Mouse (Mus musculus): Measurements from ENCODE around the gene Prepl.

The Prepl gene

GRCm38 (mm10) chr17:85071088-85071775 is 18.8 kb downstream of the Prepl start:
- no peak for DNase-seq (ENCODE audit: low spot score in 2 of 2)

DNA sequence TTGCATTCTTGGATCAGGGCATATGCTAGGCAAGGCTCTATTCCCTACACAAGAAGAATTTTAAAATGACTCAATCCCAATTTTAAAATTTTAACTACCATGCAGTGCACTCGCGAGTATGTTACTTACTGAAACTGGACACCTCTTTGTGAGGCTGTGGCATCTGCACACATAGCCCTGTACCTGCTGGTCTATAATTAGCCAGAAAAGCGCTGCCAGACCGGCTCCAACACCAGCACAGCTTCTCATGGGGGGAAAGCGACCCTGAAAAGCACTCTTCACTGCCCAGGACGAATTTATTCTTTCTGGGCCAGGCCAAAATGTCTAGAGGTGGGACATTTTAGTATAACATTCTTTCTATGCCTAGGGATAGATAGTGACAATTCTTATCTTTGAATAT is 19.4 kb downstream of the Prepl start:
- DNase-seq (ENCODE audit: low spot score in 2 of 2) = no peak

- DNase-seq (ENCODE audit: low spot score in 2 of 2) = no peak
Measured at GRCm38 (mm10) chr17:85067331-85067730, 22.7 kb downstream of the Prepl start.

DNA sequence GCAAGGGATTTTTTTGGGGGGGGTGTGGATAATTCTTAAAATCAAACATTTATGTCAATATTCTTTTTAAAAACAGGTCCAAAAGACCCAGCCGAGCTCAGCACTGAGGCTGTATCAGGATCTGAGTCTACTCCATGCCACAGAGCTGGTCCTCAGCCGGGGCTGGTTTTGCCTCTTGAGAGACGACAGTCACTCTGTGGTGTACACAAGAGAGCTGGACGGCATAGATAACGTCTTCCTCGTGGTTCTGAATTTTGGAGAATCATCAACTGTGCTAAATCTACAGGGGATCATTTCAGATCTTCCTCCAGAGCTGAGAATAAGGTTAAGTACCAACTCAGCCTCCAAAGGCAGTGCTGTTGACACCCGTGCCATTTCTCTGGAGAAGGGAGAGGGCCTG is 26.5 kb downstream of the Prepl start:
- no peak for DNase-seq (ENCODE audit: low spot score in 2 of 2)

- DNase-seq (ENCODE audit: low spot score in 2 of 2) = no peak
Measured at GRCm38 (mm10) chr17:85059136-85059535, 30.9 kb downstream of the Prepl start.

DNA sequence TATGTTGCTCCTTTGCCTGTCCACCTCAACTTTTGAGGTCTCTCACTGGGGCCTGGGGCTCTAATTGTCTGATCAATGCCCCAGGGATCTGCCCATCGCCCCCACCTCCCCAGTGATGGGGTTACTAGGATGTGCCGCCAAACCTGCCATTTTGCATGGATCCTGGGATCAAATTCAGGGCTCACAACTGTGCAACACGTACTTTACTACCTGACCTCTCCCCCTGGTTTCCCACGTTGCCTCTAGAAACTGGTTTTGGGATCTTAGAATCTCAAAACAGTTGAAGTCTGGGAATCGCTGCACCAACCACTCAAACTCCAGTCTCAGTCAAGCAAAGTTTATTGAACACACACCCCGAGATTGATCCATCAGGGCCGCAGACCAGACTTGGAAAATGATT is 31.8 kb downstream of the Prepl start:
- DNase-seq (ENCODE audit: low spot score in 2 of 2) = no peak

DNA sequence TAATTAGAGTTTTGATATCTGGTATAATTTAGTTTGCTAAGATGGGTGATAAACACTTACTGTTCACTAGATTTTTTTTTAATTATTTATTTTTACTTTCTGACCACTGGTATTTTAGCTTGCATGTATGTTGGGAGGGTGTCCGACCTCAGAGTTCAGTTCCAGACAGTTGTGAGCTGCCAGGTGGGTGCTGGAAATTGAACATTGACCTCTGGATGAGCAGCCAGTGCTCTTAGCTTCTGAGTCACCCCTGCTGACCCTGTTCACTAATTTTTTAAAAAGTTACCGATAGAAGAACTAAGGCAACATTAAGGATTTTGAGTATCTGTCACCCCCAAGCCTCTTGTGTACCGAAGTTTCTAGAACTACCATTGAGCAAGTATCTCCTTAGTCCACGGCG is 41.7 kb downstream of the Prepl start:
- no peak for DNase-seq (ENCODE audit: low spot score in 2 of 2)

DNA sequence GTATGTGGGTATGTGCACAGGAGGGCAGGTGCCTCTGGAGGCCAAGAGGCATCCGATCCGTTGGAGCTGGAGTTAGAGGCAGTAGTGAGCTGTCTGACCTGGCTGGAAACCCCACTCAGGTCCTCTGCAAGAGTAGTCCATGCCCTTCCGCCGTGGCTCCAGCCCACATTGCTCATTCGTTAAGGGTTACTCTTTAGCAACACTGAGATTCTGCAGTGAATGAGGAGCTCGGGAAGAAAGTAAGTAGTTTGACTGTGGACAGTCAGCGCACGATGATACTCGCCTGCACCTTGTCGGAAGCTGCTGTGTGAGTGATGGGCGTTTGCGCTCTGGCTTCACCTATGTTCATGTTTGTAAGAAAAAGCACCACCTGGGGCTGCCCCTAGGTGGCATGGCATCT is 44.9 kb downstream of the Prepl start:
- DNase-seq (ENCODE audit: low spot score in 2 of 2) = no peak

DNA sequence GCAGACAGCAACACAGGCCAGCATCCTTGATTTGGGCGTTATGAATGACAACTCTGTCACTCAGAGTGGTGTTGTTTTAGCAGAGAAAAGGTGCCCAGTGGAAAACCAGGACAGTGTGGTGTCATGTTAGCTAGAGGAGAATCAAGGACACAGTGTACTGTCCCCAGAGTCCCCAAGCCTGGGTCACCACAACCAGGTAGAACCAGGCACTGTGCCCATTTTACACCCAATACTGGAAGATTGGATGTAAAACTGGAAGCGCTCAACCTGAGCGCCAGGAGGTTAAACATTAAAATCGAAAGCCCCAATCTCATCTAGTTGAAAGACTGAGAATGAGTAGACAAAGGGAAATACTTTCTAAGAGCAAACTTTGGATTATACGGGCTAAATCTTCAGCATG is 45.6 kb downstream of the Prepl start:
- no peak for DNase-seq (ENCODE audit: low spot score in 2 of 2)

DNA sequence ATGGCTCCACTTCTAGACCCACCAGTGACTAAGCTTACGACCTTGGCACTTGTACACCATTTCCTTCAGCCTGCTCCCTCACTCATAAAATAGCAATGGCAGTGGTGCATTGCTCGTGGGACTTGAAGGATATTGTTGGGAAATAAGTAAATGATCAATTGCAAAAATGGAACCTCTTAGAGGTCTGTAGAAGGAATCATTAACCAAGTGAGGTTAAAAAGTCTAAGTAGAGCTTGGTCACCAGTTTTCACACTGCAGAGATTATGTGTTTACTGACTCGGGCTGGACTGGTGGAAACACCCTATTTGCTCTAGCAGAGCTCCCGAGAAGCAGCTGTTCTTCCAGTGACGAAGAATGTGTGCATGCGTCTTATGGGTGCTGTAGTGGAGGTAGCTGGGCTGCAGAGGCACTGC is 46.6 kb downstream of the Prepl start:
- DNase-seq (ENCODE audit: low spot score in 2 of 2) = no peak

GRCm38 (mm10) chr17:85042419-85042818 is 47.6 kb downstream of the Prepl start:
- no peak for DNase-seq (ENCODE audit: low spot score in 2 of 2)

GRCm38 (mm10) chr17:85040913-85041312 is 49.1 kb downstream of the Prepl start:
- no peak for DNase-seq (ENCODE audit: low spot score in 2 of 2)

DNA sequence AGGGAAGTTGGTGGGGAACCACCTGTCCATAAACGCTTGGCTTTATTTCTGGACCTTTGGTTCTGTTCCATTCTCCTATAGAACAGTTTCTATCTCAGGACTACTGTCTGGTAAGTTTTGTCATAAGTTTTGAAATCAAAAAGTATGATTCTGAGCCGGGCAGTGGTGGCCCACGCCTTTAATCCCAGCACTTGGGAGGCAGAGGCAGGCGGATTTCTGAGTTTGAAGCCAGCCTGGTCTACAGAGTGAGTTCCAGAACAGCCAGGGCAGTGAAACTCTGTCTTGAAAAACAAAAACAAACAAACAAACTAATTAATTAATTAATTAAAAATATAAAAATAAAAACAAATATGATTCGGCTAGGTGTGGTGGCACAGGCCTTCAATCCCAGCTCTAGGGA is 51.3 kb downstream of the Prepl start:
- no peak for DNase-seq (ENCODE audit: low spot score in 2 of 2)

GRCm38 (mm10) chr17:85038311-85038710 is 51.7 kb downstream of the Prepl start:
- DNase-seq (ENCODE audit: low spot score in 2 of 2) = no peak

DNA sequence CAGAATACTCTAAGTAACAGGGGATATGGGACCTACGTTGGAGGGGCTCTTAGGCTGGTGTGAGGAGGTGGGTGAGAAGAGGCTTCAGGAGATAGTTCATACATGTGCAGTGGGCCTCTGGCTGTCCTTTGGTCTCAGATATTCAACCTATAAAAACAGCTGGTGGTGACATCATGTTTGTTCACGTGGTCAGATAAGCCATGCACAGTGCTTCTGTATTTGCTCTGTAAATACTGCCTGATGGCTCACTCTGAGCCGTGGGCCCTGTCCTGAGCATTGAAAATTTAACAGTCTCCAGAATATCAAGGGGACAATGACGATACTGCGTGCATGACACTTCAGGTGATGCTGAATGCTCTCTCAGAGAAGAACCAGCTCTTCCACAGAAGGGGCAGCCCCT is 52.2 kb downstream of the Prepl start:
- DNase-seq (ENCODE audit: low spot score in 2 of 2) = no peak

GRCm38 (mm10) chr17:85034068-85034467 is 56.0 kb downstream of the Prepl start:
- DNase-seq (ENCODE audit: low spot score in 2 of 2) = no peak

DNA sequence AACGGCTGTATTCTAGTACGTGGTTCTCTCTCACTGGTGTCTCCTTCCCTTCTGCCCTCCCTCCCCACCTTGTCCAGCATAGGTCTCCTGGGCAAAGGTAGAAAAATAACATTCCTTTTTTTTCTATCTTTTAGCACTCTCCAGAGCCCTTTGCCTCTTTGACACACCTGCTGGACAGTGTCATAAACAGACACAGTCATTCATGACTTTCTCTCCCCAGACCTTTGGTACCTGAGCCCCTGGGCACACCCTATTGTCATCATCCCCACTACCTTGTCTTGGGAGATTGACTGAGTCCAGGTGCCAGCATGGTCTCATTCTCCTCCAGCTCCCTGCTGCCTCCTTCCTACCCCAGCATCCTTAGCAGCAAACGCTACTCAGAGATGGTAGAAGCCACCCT is 57.0 kb downstream of the Prepl start:
- DNase-seq (ENCODE audit: low spot score in 2 of 2) = no peak

- DNase-seq (ENCODE audit: low spot score in 2 of 2) = no peak
Measured at GRCm38 (mm10) chr17:85030651-85031050, 59.4 kb downstream of the Prepl start.

DNA sequence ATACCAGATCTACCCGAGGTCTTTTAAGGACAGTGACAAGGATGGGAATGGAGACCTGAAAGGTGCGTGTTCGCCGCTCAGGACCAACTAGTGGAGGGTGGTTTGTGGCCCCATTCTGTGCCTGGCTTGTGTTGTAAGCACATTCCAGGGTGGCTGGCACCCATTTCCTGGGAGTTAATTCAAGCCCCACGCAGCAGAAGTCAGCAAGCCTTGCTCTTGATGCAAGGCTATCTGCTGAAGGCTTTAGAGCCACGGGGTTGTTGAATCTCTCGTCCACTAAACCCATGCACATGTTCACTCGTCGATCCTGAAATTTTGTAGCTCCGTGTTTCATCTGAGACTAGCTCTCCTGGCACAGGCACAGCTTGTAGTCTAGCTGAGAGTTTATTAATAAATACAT is 61.2 kb downstream of the Prepl start:
- DNase-seq (ENCODE audit: low spot score in 2 of 2) = no peak

DNA sequence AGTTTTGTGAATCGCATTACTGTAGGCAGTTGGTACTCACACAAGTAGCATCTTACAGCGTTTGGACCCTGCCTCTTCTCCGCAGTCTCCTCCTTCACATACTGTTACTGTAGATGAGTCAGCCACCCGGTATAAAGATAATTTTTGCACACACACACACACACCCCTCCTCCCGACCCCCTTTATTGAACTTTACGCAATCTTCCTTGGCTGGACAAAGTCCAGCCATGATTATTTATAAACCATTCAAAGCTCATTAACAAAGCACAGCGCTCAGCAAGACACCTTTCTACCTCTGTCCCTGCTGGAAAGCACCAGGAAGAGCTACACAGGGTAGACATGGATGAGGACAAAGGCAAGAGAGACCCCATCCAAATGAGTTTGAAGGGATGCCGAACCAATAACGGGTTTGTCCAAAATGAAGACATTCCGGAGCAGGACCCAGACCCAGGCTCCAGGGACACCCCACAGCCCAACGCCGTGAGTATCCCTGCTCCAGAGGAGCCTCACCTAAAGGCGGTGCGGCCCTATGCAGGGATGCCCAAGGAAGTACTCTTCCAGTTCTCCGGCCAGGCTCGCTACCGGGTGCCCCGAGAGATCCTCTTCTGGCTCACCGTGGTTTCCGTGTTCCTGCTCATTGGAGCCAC is 61.8 kb downstream of the Prepl start, which contains the start of gene Slc3a1:
TSS of gene Slc3a1 (plus strand) at position 284 of the 647 bp plus-strand sequence.
- DNase-seq (ENCODE audit: low spot score in 2 of 2) = no peak

DNA sequence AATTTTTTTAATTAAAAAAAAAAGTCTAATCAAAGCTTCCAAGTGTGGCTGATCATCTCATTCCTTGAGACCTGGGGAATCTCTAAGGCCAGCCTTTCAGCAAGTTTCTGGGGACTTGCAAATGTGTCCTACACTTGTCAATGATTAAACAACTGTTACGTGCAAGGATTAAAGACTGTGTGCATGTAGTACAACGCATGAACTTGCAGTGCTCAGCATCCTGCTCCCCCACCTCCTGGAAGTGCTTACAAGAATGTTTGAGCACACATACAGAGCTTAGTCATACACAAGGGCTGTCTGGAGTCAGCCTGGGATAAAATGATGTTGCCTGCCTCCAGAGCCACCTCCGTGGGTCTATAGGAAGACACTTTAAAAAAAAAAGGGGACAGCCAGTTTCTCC is 62.8 kb downstream of the Prepl start:
- no peak for DNase-seq (ENCODE audit: low spot score in 2 of 2)

DNA sequence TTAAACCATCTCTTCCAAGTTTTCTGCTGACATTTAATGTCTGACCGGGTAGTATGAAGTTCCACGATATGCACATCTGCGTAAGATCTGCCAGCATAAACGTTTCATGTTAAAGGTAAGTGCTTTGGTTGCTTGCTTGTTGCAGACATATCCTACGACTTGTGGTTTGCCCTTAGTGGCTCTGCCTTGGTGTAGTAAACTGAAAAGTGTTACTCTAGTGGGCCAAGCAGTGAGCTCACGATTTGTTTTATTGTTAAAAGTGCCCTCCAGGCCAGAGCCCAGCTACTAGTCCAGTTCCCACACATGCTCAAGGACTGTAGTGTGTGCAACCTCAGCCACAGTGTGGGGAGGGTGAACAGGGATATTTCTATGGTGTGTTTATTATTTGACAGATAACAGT is 63.6 kb downstream of the Prepl start:
- no peak for DNase-seq (ENCODE audit: low spot score in 2 of 2)

DNA sequence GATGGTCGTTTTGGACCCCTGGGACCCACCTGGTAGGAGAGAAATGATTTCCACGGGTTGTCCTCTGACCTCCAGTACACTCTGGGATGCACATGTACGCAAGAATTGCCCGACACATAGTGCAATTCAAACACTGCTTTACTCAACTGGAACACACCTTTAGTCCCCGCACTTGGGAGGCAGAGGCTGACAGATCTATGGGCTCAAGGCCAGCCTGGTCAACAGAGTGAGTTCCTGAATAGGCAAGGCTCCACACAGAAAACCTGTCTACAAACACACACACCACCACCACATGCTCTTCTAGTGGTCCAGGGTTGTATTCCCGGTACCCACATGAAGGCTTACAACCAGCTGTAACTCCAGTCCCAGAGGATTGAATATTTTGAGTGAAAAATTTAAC is 64.9 kb downstream of the Prepl start:
- no peak for DNase-seq (ENCODE audit: low spot score in 2 of 2)

GRCm38 (mm10) chr17:85024237-85024636 is 65.8 kb downstream of the Prepl start:
- no peak for DNase-seq (ENCODE audit: low spot score in 2 of 2)
